Mouse (Mus musculus): ENCODE data around the gene L1cam. TPM values are rescaled to one million over a fixed set of nuclear protein-coding genes. Genes with fewer than 3 reads are reported as not detected.

L1cam gene
- total and polyA plus RNA-seq, 3 experiments, result 0.23 to 0.49 (median 0.30) TPM

DNA sequence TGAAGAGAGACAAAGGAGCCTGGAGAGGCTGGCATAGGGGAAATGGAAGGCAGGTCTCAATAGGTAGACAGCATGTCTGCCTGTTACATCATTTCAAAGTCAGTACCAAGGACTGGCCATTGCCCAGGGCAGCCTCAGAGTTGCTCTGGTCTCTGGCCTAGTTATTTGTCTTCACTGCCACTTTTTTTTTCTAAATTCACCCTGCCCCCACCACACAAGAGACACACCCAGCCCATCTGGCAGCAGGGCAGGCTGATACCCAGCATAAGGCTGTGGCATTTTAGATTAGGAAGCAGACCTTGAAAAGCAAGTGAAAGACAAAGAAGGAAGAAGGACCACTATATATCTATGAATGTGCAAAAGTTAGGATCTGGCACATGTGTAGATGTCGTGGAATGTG, 28.1 kb downstream of the L1cam start:
- Histone ChIP-seq H3K9ac (ENCODE audit: insufficient read depth, low read depth) (no peak overlapping the region), H3K79me2 (replicated peaks; ENCODE audit: control insufficient read depth, extremely low read depth, insufficient read depth, poor library complexity, severe bottlenecking) (no peaks in the 10 kb centered on the region), H3K27me3 (replicated peaks) (no peaks in the 10 kb centered on the region), H3K9me3 (replicated peaks; ENCODE audit: low read length) (no peaks in the 10 kb centered on the region), H3K27ac (ENCODE audit: insufficient read depth, low read depth) (no peak overlapping the region), H3K4me2 (ENCODE audit: insufficient read depth, low read depth, poor library complexity, severe bottlenecking) (no peak overlapping the region), H3K4me3 (replicated peaks in 1 of 3; ENCODE audit: low read depth in 2 of 3, low read length in 2 of 3, poor library complexity in 1 of 3) (no peak overlapping the region), H3K4me1 (ENCODE audit: control insufficient read depth in 1 of 2, insufficient read depth in 2 of 2) (no peaks in the 10 kb centered on the region), H3K36me3 (replicated peaks in 1 of 2; ENCODE audit: control insufficient read depth in 1 of 2, insufficient read depth in 1 of 2, low read length in 1 of 2) (no peaks in the 10 kb centered on the region)
- TF ChIP-seq POLR2A (IDR thresholded peaks at IDR 0.05; ENCODE audit: low read depth, low read length), result no peak
- no peak for TF ChIP-seq KAT2A (IDR thresholded peaks at IDR 0.05; ENCODE audit: insufficient replicate concordance, low read length)
- TF ChIP-seq USF1 (IDR thresholded peaks at IDR 0.05; ENCODE audit: low read depth, low read length), result no peak
- no peak for TF ChIP-seq RCOR1 (conservative IDR thresholded peaks at IDR 0.05; ENCODE audit: low read depth, low read length)
- no peak for TF ChIP-seq ETS1 (conservative IDR thresholded peaks at IDR 0.05; ENCODE audit: low read depth, low read length)
- TF ChIP-seq UBTF (IDR thresholded peaks at IDR 0.05; ENCODE audit: low read depth, low read length), result no peak
- TF ChIP-seq POLR2AphosphoS2 (IDR thresholded peaks at IDR 0.05; ENCODE audit: low read depth, low read length), result no peak
- no peak for TF ChIP-seq EP300 (IDR thresholded peaks at IDR 0.05; ENCODE audit: low read length)
- no peak for TF ChIP-seq CHD2 (IDR thresholded peaks at IDR 0.05; ENCODE audit: low read length)
- no peak for TF ChIP-seq NRF1 (IDR thresholded peaks at IDR 0.05; ENCODE audit: low read depth, low read length)
- no peak for TF ChIP-seq ZMIZ1 (IDR thresholded peaks at IDR 0.05; ENCODE audit: low read depth, low read length)
- in situ Hi-C loops (cut with MboI; ENCODE audit: low pct_ligation_motif_present, low pct_unique_long_range_greater_than_20kb, low sequenced_read_pairs) (no loop called here), dilution Hi-C loops (cut with MboI; ENCODE audit: extremely low pct_ligation_motif_present, extremely low pct_unique_long_range_greater_than_20kb, low sequenced_read_pairs) (no loop called here)
- no peak for DNase-seq (ENCODE audit: extremely low read depth)

GRCm38 (mm10) chrX:73867256-73867655, 28.6 kb downstream of the L1cam start:
- H3K79me2 ChIP-seq (replicated peaks; ENCODE audit: control insufficient read depth, extremely low read depth, insufficient read depth, poor library complexity, severe bottlenecking), result no peaks in the 10 kb centered on the region
- H3K36me3 ChIP-seq (replicated peaks in 1 of 2; ENCODE audit: control insufficient read depth in 1 of 2, insufficient read depth in 1 of 2, low read length in 1 of 2), result no peaks in the 10 kb centered on the region
- H3K4me1 ChIP-seq (ENCODE audit: control insufficient read depth in 1 of 2, insufficient read depth in 2 of 2), result no peaks in the 10 kb centered on the region
- H3K9ac ChIP-seq (ENCODE audit: insufficient read depth, low read depth), result no peak overlapping the region
- no peak for DNase-seq (ENCODE audit: extremely low read depth)
- no peaks in the 10 kb centered on the region for H3K9me3 ChIP-seq (replicated peaks; ENCODE audit: low read length)
- H3K27ac ChIP-seq (ENCODE audit: insufficient read depth, low read depth), result no peak overlapping the region
- H3K27me3 ChIP-seq (replicated peaks), result no peaks in the 10 kb centered on the region
- no peak for TF ChIP-seq MAZ (IDR thresholded peaks at IDR 0.05; ENCODE audit: low read depth, low read length)
- no peak for TF ChIP-seq SIN3A (IDR thresholded peaks at IDR 0.05; ENCODE audit: low read length)
- TF ChIP-seq MXI1 (IDR thresholded peaks at IDR 0.05; ENCODE audit: low read depth, low read length), result no peak
- TF ChIP-seq JUND (conservative IDR thresholded peaks at IDR 0.05; ENCODE audit: low read depth, low read length), result no peak
- no peak for TF ChIP-seq E2F4 (IDR thresholded peaks at IDR 0.05; ENCODE audit: insufficient replicate concordance, low read depth, low read length)
- no peak for TF ChIP-seq ETS1 (conservative IDR thresholded peaks at IDR 0.05; ENCODE audit: low read depth, low read length)
- no peak for TF ChIP-seq NRF1 (IDR thresholded peaks at IDR 0.05; ENCODE audit: low read depth, low read length)
- no peak for TF ChIP-seq RAD21 (IDR thresholded peaks at IDR 0.05; ENCODE audit: low read depth, low read length)
- TF ChIP-seq IRF4 (IDR thresholded peaks at IDR 0.05; ENCODE audit: low read depth, low read length), result no peak
- no peak for TF ChIP-seq BHLHE40 (IDR thresholded peaks at IDR 0.05; ENCODE audit: low read depth, low read length)
- no peak for TF ChIP-seq ZC3H11A (IDR thresholded peaks at IDR 0.05; ENCODE audit: low read depth, low read length)
- no peak for TF ChIP-seq TCF12 (IDR thresholded peaks at IDR 0.05; ENCODE audit: low read depth, low read length)
- TF ChIP-seq KAT2A (IDR thresholded peaks at IDR 0.05; ENCODE audit: insufficient replicate concordance, low read length), result no peak
- no peak for TF ChIP-seq ELF1 (IDR thresholded peaks at IDR 0.05; ENCODE audit: low read depth, low read length)
- no peak for TF ChIP-seq NELFE (IDR thresholded peaks at IDR 0.05; ENCODE audit: low read depth, low read length)
- TF ChIP-seq HCFC1 (IDR thresholded peaks at IDR 0.05; ENCODE audit: low read depth, low read length), result no peak
- TF ChIP-seq CTCF (conservative IDR thresholded peaks at IDR 0.05 in 1 of 2, IDR thresholded peaks at IDR 0.05 in 1 of 2; ENCODE audit: low read depth in 2 of 2, low read length in 2 of 2), result no peak
- H3K4me3 ChIP-seq (replicated peaks in 1 of 3; ENCODE audit: low read depth in 2 of 3, low read length in 2 of 3, poor library complexity in 1 of 3), result no peak overlapping the region
- in situ Hi-C loops (cut with MboI; ENCODE audit: low pct_ligation_motif_present, low pct_unique_long_range_greater_than_20kb, low sequenced_read_pairs), result no loop called here
- no peak overlapping the region for H3K4me2 ChIP-seq (ENCODE audit: insufficient read depth, low read depth, poor library complexity, severe bottlenecking)
- dilution Hi-C loops (cut with MboI; ENCODE audit: extremely low pct_ligation_motif_present, extremely low pct_unique_long_range_greater_than_20kb, low sequenced_read_pairs), result no loop called here

All from CH12.LX (cell line).